Mouse (Mus musculus) testis, adult 2 months (tissue): ENCODE results near the gene Pde4a.

Experiments used
- CTCF ChIP-seq: fragments of 200-500 bp; IDR thresholded peaks from 2 replicates; pipeline ENCODE4 v1.5.1; 2012; ENCODE audit warnings: low read depth, mild to moderate bottlenecking, inconsistent platforms, low read length, moderate library complexity; ENCODE audit not compliant: control insufficient read depth, insufficient read depth, insufficient replicate concordance
- POLR2A ChIP-seq: fragments of 200-500 bp; IDR thresholded peaks from 2 replicates; pipeline ENCODE4 v1.6.1; 2012; ENCODE audit warnings: low read depth, mild to moderate bottlenecking, inconsistent platforms, low read length, moderate library complexity; ENCODE audit not compliant: control insufficient read depth

DNA sequence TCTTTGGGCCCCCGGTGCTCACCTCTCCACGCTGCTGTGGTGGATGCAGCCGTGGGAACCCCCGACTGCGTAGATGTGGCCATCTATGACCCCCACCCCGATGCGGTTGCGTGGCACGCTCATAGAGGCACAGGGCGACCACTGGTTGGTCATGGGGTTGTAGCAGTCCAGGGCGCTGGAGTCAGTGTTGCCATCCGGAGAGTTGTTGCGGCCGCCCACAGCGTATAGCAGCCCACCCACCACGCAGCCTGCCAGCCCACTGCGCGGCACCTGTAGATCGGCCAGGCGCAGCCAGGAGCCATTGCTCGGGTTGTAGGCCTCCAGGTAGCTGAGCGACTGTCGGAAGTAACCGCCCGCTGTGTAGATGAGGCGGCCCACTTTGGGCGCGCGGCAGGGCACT is 67.9 kb downstream of the Pde4a start:
- no peak; the same call in 1 of the 2 replicates for TF ChIP-seq POLR2A
- TF ChIP-seq CTCF: no peak
